Mouse (Mus musculus): Measurements from ENCODE around the gene Crygs. TPM values are rescaled to one million over a fixed set of nuclear protein-coding genes. Genes with fewer than 3 reads are reported as not detected.

Crygs gene
- polyA plus RNA-seq, 1 experiment: not detected

- no peak for DNase-seq
- TF ChIP-seq CTCF (IDR thresholded peaks at IDR 0.05; ENCODE audit: insufficient read depth, low read length) (no peak), POLR2A (IDR thresholded peaks at IDR 0.05; ENCODE audit: borderline replicate concordance, extremely low read depth, low read depth, low read length) (no peak)
- H3K4me1 ChIP-seq (ENCODE audit: control insufficient read depth, insufficient read depth, low read length): no peaks in the 10 kb centered on the region
- WGBS: 62% methylated on average over 16 of the region's 16 CpGs
- no peak overlapping the region for H3K4me3 ChIP-seq (replicated peaks; ENCODE audit: extremely low read depth, low read depth, low read length)
Observed at GRCm38 (mm10) chr16:22766738-22767211, 44.6 kb downstream of the Crygs start.

DNA sequence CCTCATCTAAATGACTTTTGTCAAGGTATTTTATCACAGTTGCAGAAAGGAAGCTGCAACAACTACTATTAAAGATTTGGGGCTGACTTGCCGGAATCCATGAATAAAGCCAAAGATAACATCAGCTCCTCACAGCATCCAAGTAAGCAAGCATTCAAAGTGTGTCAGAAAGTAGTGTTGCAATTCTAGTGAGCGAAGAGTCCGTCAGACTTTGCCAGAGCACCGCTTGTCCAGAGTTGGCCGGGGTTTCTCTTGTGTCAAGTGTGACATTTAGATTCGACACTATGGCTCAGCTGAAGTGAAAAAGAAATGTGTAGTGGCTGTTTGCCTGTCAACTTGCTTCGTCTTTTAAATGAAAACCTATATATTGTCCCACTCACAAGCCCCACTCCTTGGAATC lies 45.8 kb downstream of the Crygs start:
- Histone ChIP-seq H3K4me3 (replicated peaks; ENCODE audit: extremely low read depth, low read depth, low read length) (no peak overlapping the region), H3K4me1 (ENCODE audit: control insufficient read depth, insufficient read depth, low read length) (no peaks in the 10 kb centered on the region)
- WGBS: 72% methylated on average over 7 of the region's 7 CpGs
- TF ChIP-seq CTCF (IDR thresholded peaks at IDR 0.05; ENCODE audit: insufficient read depth, low read length) (no peak), POLR2A (IDR thresholded peaks at IDR 0.05; ENCODE audit: borderline replicate concordance, extremely low read depth, low read depth, low read length) (no peak)
- no peak for DNase-seq

Other genes starting within 250 kb of the Crygs start
- 0.68 and 1.0 TPM in 2 replicates for gene Dgkg, start 154.4 kb downstream of the Crygs start, polyA plus RNA-seq (2012; rRNA removed)
- 8.3 and 12.5 TPM in 2 replicates for gene Tbccd1, start 46.1 kb upstream of the Crygs start, polyA plus RNA-seq (2012; rRNA removed)
- 18.1 and 18.6 TPM in 2 replicates for gene Dnajb11, start 46.3 kb upstream of the Crygs start, polyA plus RNA-seq (2012; rRNA removed)
- 4.1 and 5.8 TPM in 2 replicates for gene Ahsg, start 79.7 kb upstream of the Crygs start, polyA plus RNA-seq (2012; rRNA removed)
- gene Fetub, start 106.8 kb upstream of the Crygs start, polyA plus RNA-seq (2012; rRNA removed): 4.1 and 20.9 TPM in 2 replicates
- 0.22 TPM in 1 of 2 replicates, not detected in the other for gene Hrg, start 139.5 kb upstream of the Crygs start, polyA plus RNA-seq (2012; rRNA removed)
- gene Kng2, start 217.9 kb upstream of the Crygs start, polyA plus RNA-seq (2012; rRNA removed): 0.51 TPM in 1 of 2 replicates, not detected in the other
- 0.12 and 0.14 TPM in 2 replicates for gene Kng1, start 246.3 kb upstream of the Crygs start, polyA plus RNA-seq (2012; rRNA removed)

All from lung, adult 2 months (tissue).